Mouse (Mus musculus) hindbrain, embryonic 11.5 days (tissue): ENCODE data around the gene Pard3b. TPM values are rescaled to one million over a fixed set of nuclear protein-coding genes. Genes with fewer than 3 reads are reported as not detected.
A peak's percentile ranks its signal among the peaks of the same experiment; 100 is the strongest.

Experiments used
- ATAC-seq: fragments of 200-750 bp; cut with Nextera tagmentation; 2 replicates; pipeline ENCODE4 v1.8.0; 2017; ENCODE audit warnings: mild to moderate bottlenecking, moderate TSS enrichment, moderate library complexity; ENCODE audit not compliant: low FRiP score
- DNase-seq: peaks from one replicate; pipeline ENCODE4 v3.0.0-alpha.2; 2015; ENCODE audit warnings: low spot score
- H3K27ac ChIP-seq: fragments of 300-500 bp; sonication (generic); 2 replicates; pipeline ENCODE4 v1.5.1; 2014; ENCODE audit warnings: mild to moderate bottlenecking, low read depth, low read length
- H3K27me3 ChIP-seq: fragments of 300-500 bp; sonication (generic); 2 replicates; pipeline ENCODE4 v1.6.1; 2014; ENCODE audit warnings: mild to moderate bottlenecking, low read length, moderate library complexity, mixed read lengths; ENCODE audit not compliant: control insufficient read depth, insufficient read depth
- H3K36me3 ChIP-seq: fragments of 300-500 bp; sonication (generic); 2 replicates; pipeline ENCODE4 v1.6.1; 2014; ENCODE audit warnings: mild to moderate bottlenecking, low read length, moderate library complexity, mixed read lengths; ENCODE audit not compliant: control insufficient read depth, insufficient read depth
- H3K4me1 ChIP-seq: fragments of 300-500 bp; sonication (generic); replicated peaks from 2 replicates; pipeline ENCODE4 v1.6.1; 2014; ENCODE audit warnings: low read length, mixed read lengths; ENCODE audit not compliant: control insufficient read depth, insufficient read depth
- H3K4me2 ChIP-seq: fragments of 300-500 bp; sonication (generic); replicated peaks from 2 replicates; pipeline ENCODE4 v1.6.1; 2014; ENCODE audit warnings: mild to moderate bottlenecking, low read depth, low read length
- H3K4me3 ChIP-seq: fragments of 300-500 bp; sonication (generic); 2 replicates; pipeline ENCODE4 v1.5.1; 2014; ENCODE audit warnings: low read depth, low read length
- H3K9ac ChIP-seq: fragments of 300-500 bp; sonication (generic); 2 replicates; pipeline ENCODE4 v1.6.1; 2014; ENCODE audit warnings: low read depth, low read length
- H3K9me3 ChIP-seq: fragments of 300-500 bp; sonication (generic); 2 replicates; pipeline ENCODE4 v1.6.1; 2016; ENCODE audit warnings: low read length; ENCODE audit not compliant: control insufficient read depth
- WGBS: fragments of 180-500 bp; shearing (Covaris S2); extraction: QIAGEN DNeasy Blood & Tissue Kit; methylation state at CpG from one replicate; pipeline ENCODE4 v1.1.7; 2014; 5-methylcytosine and 5-hydroxymethylcytosine counted together
- polyA plus RNA-seq: library from polyadenylated mRNA; unstranded; fragments of >200 nt; fragmentation: Nextera tagmentation; extraction: Ambion mirVana; gene quantifications from 2 replicates; pipeline ENCODE4 v1.2.1, GENCODE M21; 2014

Pard3b gene
- polyA plus RNA-seq, 1 experiment from 2014 or later, result 16.8 TPM

GRCm38 (mm10) chr1:62683498-62683897 is 1044.9 kb downstream of the Pard3b start:
- no peak for DNase-seq
- Histone ChIP-seq H3K4me2 (no peak overlapping the region), H3K36me3 (no peaks in the 10 kb centered on the region), H3K27ac (no peak overlapping the region), H3K9me3 (no peaks in the 10 kb centered on the region), H3K9ac (no peak overlapping the region), H3K27me3 (no peaks in the 10 kb centered on the region), H3K4me1 (0 out of 2 replicates have a peak, but pooled peaks cover 2% of the 10 kb centered on the region), H3K4me3 (no peak overlapping the region)
- 93% methylated on average over 2 of the region's 2 CpGs for WGBS
- peak; percentile 61; the same call in 1 of the 2 replicates for ATAC-seq

GRCm38 (mm10) chr1:62687511-62687910 is 1048.9 kb downstream of the Pard3b start:
- H3K4me1 ChIP-seq, result 0 out of 2 replicates have a peak, but pooled peaks cover 2% of the 10 kb centered on the region
- DNase-seq (no peak), ATAC-seq (no peak)
- H3K4me2 ChIP-seq, result no peak overlapping the region
- WGBS, result 89% methylated on average over 8 of the region's 8 CpGs
- no peak overlapping the region for H3K9ac ChIP-seq
- H3K27ac ChIP-seq, result no peak overlapping the region
- no peaks in the 10 kb centered on the region for H3K9me3 ChIP-seq
- H3K27me3 ChIP-seq, result no peaks in the 10 kb centered on the region
- H3K4me3 ChIP-seq, result no peak overlapping the region
- no peaks in the 10 kb centered on the region for H3K36me3 ChIP-seq

GRCm38 (mm10) chr1:62691175-62691574 is 1052.6 kb downstream of the Pard3b start:
- H3K4me2 ChIP-seq, result no peak overlapping the region
- H3K4me3 ChIP-seq, result no peak overlapping the region
- no peaks in the 10 kb centered on the region for H3K27me3 ChIP-seq
- no peak overlapping the region for H3K9ac ChIP-seq
- DNase-seq (no peak), ATAC-seq (no peak)
- 93% methylated on average over 6 of the region's 6 CpGs for WGBS
- no peak overlapping the region for H3K27ac ChIP-seq
- no peaks in the 10 kb centered on the region for H3K9me3 ChIP-seq
- no peaks in the 10 kb centered on the region for H3K4me1 ChIP-seq
- H3K36me3 ChIP-seq, result no peaks in the 10 kb centered on the region
